Mouse (Mus musculus): ENCODE measurements around the gene Steap2. TPM values are rescaled to one million over a fixed set of nuclear protein-coding genes. Genes with fewer than 3 reads are reported as not detected.

Gene Steap2
- polyA plus RNA-seq, 1 experiment from 2014 or later = 2.8 TPM

Other genes with a start within 250 kb of the Steap2 start
- gene 1700015F17Rik, start 215.4 kb downstream of the Steap2 start, polyA plus RNA-seq (2015; fragmentation: Nextera tagmentation; extraction: Ambion mirVana) = not detected in 2 replicates
- gene Cldn12, start 179.6 kb downstream of the Steap2 start, polyA plus RNA-seq (2015; fragmentation: Nextera tagmentation; extraction: Ambion mirVana) = 12.8 and 14.0 TPM in 2 replicates
- 17.6 and 18.5 TPM in 2 replicates for gene Gtpbp10, start 135.0 kb downstream of the Steap2 start, polyA plus RNA-seq (2015; fragmentation: Nextera tagmentation; extraction: Ambion mirVana)
- gene Gm8773, start 120.8 kb downstream of the Steap2 start, polyA plus RNA-seq (2015; fragmentation: Nextera tagmentation; extraction: Ambion mirVana) = 0.56 and 0.73 TPM in 2 replicates
- gene Cfap69, start 30.3 kb downstream of the Steap2 start, polyA plus RNA-seq (2015; fragmentation: Nextera tagmentation; extraction: Ambion mirVana) = 0.78 and 1.4 TPM in 2 replicates
- 2.4 and 2.5 TPM in 2 replicates for gene Steap1, start 54.7 kb upstream of the Steap2 start, polyA plus RNA-seq (2015; fragmentation: Nextera tagmentation; extraction: Ambion mirVana)